Mouse (Mus musculus) kidney, adult 2 months (tissue): ENCODE data around the gene Prss8.
"Not testable (repeated sequence)": the region's sequence is repeated elsewhere in the genome, so short reads cannot be mapped to it uniquely, and the experiment has no call there.

Source experiments
- CTCF ChIP-seq: fragments of 200-500 bp; conservative IDR thresholded peaks from 2 replicates; pipeline ENCODE4 v1.5.1; 2011; ENCODE audit warnings: low read depth, mild to moderate bottlenecking, control low read depth, low read length, moderate library complexity, mixed read lengths; ENCODE audit not compliant: insufficient read depth, insufficient read length
- POLR2A ChIP-seq: fragments of 200-500 bp; IDR thresholded peaks from one replicate; pipeline ENCODE4 v1.6.1; 2011; ENCODE audit warnings: low read depth, low read length, control low read depth

DNA sequence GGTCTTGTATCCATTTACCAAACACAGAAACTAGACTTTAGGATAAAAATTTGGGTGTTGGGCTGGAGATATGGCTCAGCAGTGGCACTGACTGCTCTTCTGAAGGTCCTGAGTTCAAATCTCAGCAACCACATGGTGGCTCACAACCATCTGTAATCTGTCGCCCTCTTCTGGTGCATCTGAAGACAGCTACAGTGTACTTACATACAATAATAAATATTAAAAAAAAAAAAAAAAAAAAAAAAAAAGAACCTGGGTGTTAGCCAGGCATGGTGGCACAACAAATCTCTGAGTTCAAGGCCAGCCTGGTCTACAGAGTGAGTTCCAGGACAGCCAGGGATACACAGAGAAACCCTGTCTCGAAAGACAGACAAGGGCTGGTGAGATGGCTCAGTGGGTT lies 12.2 kb upstream of the Prss8 start:
- TF ChIP-seq CTCF, POLR2A: not testable (repeated sequence)
